Mouse (Mus musculus): ENCODE measurements around the gene Ascc3.

The Ascc3 gene

GRCm38 (mm10) chr10:50895091-50895790, 302.8 kb downstream of the Ascc3 start:
- peak in 1 of 2 experiments; percentile 47 for DNase-seq

GRCm38 (mm10) chr10:50895881-50896766, 303.7 kb downstream of the Ascc3 start:
- DNase-seq: no peak

GRCm38 (mm10) chr10:50896767-50897390, 304.4 kb downstream of the Ascc3 start:
- no peak for DNase-seq

GRCm38 (mm10) chr10:50897530-50898471, 305.3 kb downstream of the Ascc3 start:
- peak; percentile 57 to 76 for DNase-seq

- no peak for DNase-seq
Measured at GRCm38 (mm10) chr10:50898621-50899020, 306.2 kb downstream of the Ascc3 start.

GRCm38 (mm10) chr10:50899846-50900745, 307.6 kb downstream of the Ascc3 start:
- DNase-seq: no peak
